In the genomic region with DNA sequence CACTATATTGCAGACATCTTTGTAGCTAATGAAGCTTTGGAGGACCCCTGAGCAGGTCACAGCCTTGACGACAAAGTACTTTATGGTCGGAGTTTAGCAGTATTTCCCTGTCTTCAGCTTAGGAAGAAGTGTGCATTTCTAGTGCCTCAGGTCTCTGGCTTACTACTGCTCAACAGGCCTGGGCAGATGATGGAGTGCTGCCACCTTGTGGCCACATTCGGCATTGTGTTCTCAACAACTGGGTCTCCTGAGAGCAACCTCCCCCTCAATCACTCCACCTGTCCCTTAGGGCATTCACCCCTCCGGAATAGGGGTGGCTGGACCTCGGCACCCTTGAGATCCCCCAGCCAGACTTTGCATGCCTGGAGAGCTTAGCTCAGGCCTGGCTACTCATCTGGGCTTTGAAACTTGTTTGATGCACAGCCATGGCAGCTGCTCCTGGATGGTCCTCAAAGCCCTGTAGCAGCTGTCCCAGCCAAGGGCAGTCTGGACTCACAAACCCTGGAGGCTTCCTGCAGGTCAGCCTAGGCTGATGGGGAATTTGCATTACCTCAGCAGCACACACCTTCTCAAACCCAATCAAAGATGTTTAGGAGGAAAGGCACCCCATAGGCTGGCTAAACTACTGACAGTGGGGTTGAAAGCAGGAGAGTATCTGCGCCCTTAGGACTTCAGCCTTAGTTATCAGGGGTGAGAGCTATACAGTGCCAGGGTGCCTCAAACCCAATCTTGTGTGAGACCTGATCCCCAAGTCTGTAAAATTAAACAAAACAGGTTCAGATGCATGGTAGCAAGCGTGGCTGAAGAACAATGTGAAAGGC, we compare ENCODE assay signal across 8 mouse cellular contexts. TPM values are rescaled to one million over a fixed set of nuclear protein-coding genes. Genes with fewer than 3 reads are reported as not detected.
DNase-seq lines count a peak whose midpoint lies in the region; ATAC-seq and TF ChIP-seq lines count a peak whose summit lies in the region.

No protein-coding gene starts in this region.

- H3K27ac ChIP-seq in heart, embryonic 14.5 days (replicated peaks in 1 of 2; ENCODE audit: control insufficient read depth in 1 of 2, insufficient read depth in 1 of 2, low read depth in 2 of 2, low read length in 2 of 2), result no peak overlapping the region
- no peak overlapping the region for H3K27ac ChIP-seq in liver, embryonic 11.5 days (ENCODE audit: low read depth, low read length)
- H3K27ac ChIP-seq in stomach, embryonic 14.5 days (ENCODE audit: low read length), result no peak overlapping the region

- H3K27me3 ChIP-seq in heart, embryonic 14.5 days (ENCODE audit: control insufficient read depth, insufficient read depth, low read length), result peaks cover 28% of the 10 kb centered on the region
- H3K27me3 ChIP-seq in liver, embryonic 11.5 days (replicated peaks; ENCODE audit: control insufficient read depth, insufficient read depth, low read length), result peaks cover 23% of the 10 kb centered on the region
- H3K27me3 ChIP-seq in stomach, embryonic 14.5 days (ENCODE audit: control insufficient read depth, insufficient read depth, low read length), result no peaks in the 10 kb centered on the region

- H3K4me2 ChIP-seq in heart, embryonic 14.5 days (ENCODE audit: low read length), result no peak overlapping the region
- no peak overlapping the region for H3K4me2 ChIP-seq in liver, embryonic 11.5 days
- H3K4me2 ChIP-seq in stomach, embryonic 14.5 days (replicated peaks; ENCODE audit: low read depth, low read length), result no peak overlapping the region

- TF ChIP-seq POLR2A in brain, embryonic 14.5 days (IDR thresholded peaks at IDR 0.05; ENCODE audit: borderline replicate concordance, extremely low read depth, insufficient read depth, insufficient read length, poor library complexity, severe bottlenecking), result no peak

- TF ChIP-seq CTCF in brain, embryonic 14.5 days (IDR thresholded peaks at IDR 0.05; ENCODE audit: borderline replicate concordance, extremely low read depth, insufficient read depth, insufficient read length), result peak; percentile 95

- H3K9me3 ChIP-seq in heart, embryonic 14.5 days (ENCODE audit: control insufficient read depth, low read length), result no peaks in the 10 kb centered on the region
- H3K9me3 ChIP-seq in liver, embryonic 11.5 days (ENCODE audit: control insufficient read depth, low read length), result no peaks in the 10 kb centered on the region
- no peaks in the 10 kb centered on the region for H3K9me3 ChIP-seq in stomach, embryonic 14.5 days (ENCODE audit: control insufficient read depth, low read depth, low read length)

- peaks cover 5 to 14% of the 10 kb centered on the region in 2 experiments; a peak in 3 of 4 replicates for H3K4me1 ChIP-seq in heart, embryonic 14.5 days (ENCODE audit: control insufficient read depth in 2 of 2, insufficient read depth in 2 of 2, low read length in 2 of 2)
- H3K4me1 ChIP-seq in liver, embryonic 11.5 days (replicated peaks; ENCODE audit: control insufficient read depth, insufficient read depth, low read length), result peaks cover 38% of the 10 kb centered on the region
- H3K4me1 ChIP-seq in stomach, embryonic 14.5 days (ENCODE audit: control insufficient read depth, insufficient read depth, low read length), result peaks cover 23% of the 10 kb centered on the region

- H3K4me3 ChIP-seq in heart, embryonic 14.5 days (ENCODE audit: control insufficient read depth in 1 of 2, insufficient read depth in 1 of 2, low read depth in 1 of 2, low read length in 2 of 2), result no peak overlapping the region
- no peak overlapping the region for H3K4me3 ChIP-seq in liver, embryonic 11.5 days (ENCODE audit: low read depth, low read length)
- H3K4me3 ChIP-seq in stomach, embryonic 14.5 days (ENCODE audit: low read depth, low read length), result no peak overlapping the region

- ATAC-seq in heart, embryonic 14.5 days (ENCODE audit: insufficient number of reproducible peaks, insufficient read depth, low FRiP score, low read depth), result peak; percentile 51
- ATAC-seq in liver, embryonic 11.5 days (replicated peaks; ENCODE audit: low FRiP score), result peak; percentile 76
- peak; percentile 76 for ATAC-seq in stomach, embryonic 14.5 days (ENCODE audit: insufficient number of reproducible peaks, insufficient read depth, low FRiP score, low read depth)

- no peak overlapping the region for H3K9ac ChIP-seq in heart, embryonic 14.5 days (ENCODE audit: low read length)
- no peak overlapping the region for H3K9ac ChIP-seq in liver, embryonic 11.5 days (ENCODE audit: low read depth, low read length)
- H3K9ac ChIP-seq in stomach, embryonic 14.5 days (replicated peaks; ENCODE audit: low read depth, low read length), result no peak overlapping the region

- peak; percentile 81 for DNase-seq in CD4-positive helper T cell, adult 2 months (ENCODE audit: low read depth, low spot score)
- peak; percentile 92 for DNase-seq in brain, embryonic 14.5 days (ENCODE audit: low read depth)
- DNase-seq in fibroblast of lung, adult 2 months (ENCODE audit: low read depth), result peak; percentile 54
- DNase-seq in kidney, postnatal 10 days, result peak; percentile 93
- DNase-seq in liver, embryonic 11.5 days (ENCODE audit: low spot score), result peak; percentile 88
- DNase-seq in natural killer cell, adult 2 months (ENCODE audit: low spot score in 2 of 2), result peak; percentile 66 to 79

- WGBS in heart, embryonic 14.5 days, result 23% methylated on average over 7 of the region's 7 CpGs
- WGBS in liver, embryonic 11.5 days, result 21% methylated on average over 7 of the region's 7 CpGs
- WGBS in stomach, embryonic 14.5 days, result 20% methylated on average over 7 of the region's 7 CpGs

- peaks cover 51% of the 10 kb centered on the region for H3K36me3 ChIP-seq in heart, embryonic 14.5 days (ENCODE audit: control insufficient read depth, insufficient read depth, low read length)
- H3K36me3 ChIP-seq in liver, embryonic 11.5 days (ENCODE audit: control insufficient read depth, insufficient read depth, low read length), result peaks cover 31% of the 10 kb centered on the region
- peaks cover 50% of the 10 kb centered on the region for H3K36me3 ChIP-seq in stomach, embryonic 14.5 days (ENCODE audit: control insufficient read depth, insufficient read depth, low read length)

RNA-seq across cellular contexts. Expression of a gene that starts 28.0 kb away (rescaled TPM):
- 163 and 176 TPM in 2 replicates for polyA plus RNA-seq in brain, embryonic 14.5 days (2012; rRNA removed)
- polyA plus RNA-seq in heart, embryonic 14.5 days (2014; fragmentation: Nextera tagmentation; extraction: Ambion mirVana), result 4.6 and 6.2 TPM in 2 replicates
- 5.9 and 6.2 TPM in 2 replicates for polyA plus RNA-seq in liver, embryonic 11.5 days (2014; fragmentation: Nextera tagmentation; extraction: Ambion mirVana)
- 30.2 and 33.2 TPM in 2 replicates for polyA plus RNA-seq in stomach, embryonic 14.5 days (2014; fragmentation: Nextera tagmentation; extraction: Ambion mirVana)

RNA-seq across cellular contexts. Expression of a gene that starts 32.6 kb away (rescaled TPM):
- polyA plus RNA-seq in brain, embryonic 14.5 days (2012; rRNA removed), result 183 and 228 TPM in 2 replicates
- polyA plus RNA-seq in heart, embryonic 14.5 days (2014; fragmentation: Nextera tagmentation; extraction: Ambion mirVana), result 116 and 118 TPM in 2 replicates
- 115 and 123 TPM in 2 replicates for polyA plus RNA-seq in liver, embryonic 11.5 days (2014; fragmentation: Nextera tagmentation; extraction: Ambion mirVana)
- polyA plus RNA-seq in stomach, embryonic 14.5 days (2014; fragmentation: Nextera tagmentation; extraction: Ambion mirVana), result 204 and 205 TPM in 2 replicates

RNA-seq across cellular contexts. Expression of a gene that starts 58.7 kb away (rescaled TPM):
- polyA plus RNA-seq in brain, embryonic 14.5 days (2012; rRNA removed), result 0.39 and 0.48 TPM in 2 replicates
- polyA plus RNA-seq in heart, embryonic 14.5 days (2014; fragmentation: Nextera tagmentation; extraction: Ambion mirVana), result 0.63 and 1.7 TPM in 2 replicates
- 4.7 and 5.0 TPM in 2 replicates for polyA plus RNA-seq in liver, embryonic 11.5 days (2014; fragmentation: Nextera tagmentation; extraction: Ambion mirVana)
- polyA plus RNA-seq in stomach, embryonic 14.5 days (2014; fragmentation: Nextera tagmentation; extraction: Ambion mirVana), result 1.8 and 2.4 TPM in 2 replicates
